Mouse (Mus musculus) kidney, adult 2 months (tissue): ENCODE measurements at regions not wholly inside any gene's neighbourhood (a gene's known extent, or its start where the extent isn't known, plus 50 kb on each side); places are given as distances from the start of the nearest gene placed in this dataset.

Experiments used
- DNase-seq: peaks from one replicate; pipeline ENCODE4 v3.0.0; 2021
- H3K27ac ChIP-seq: fragments of 200-500 bp; 2 replicates; pipeline ENCODE4 v1.5.1; 2012; ENCODE audit warnings: low read depth, low read length, control low read depth, inconsistent platforms; ENCODE audit not compliant: insufficient read depth
- H3K27me3 ChIP-seq: fragments of 200-500 bp; replicated peaks from 2 replicates; pipeline ENCODE4 v1.6.1; 2012; ENCODE audit warnings: mild to moderate bottlenecking, moderate library complexity, low read length, inconsistent platforms; ENCODE audit not compliant: control insufficient read depth, insufficient read depth
- H3K36me3 ChIP-seq: fragments of 200-500 bp; 2 replicates; pipeline ENCODE4 v1.6.1; 2012; ENCODE audit warnings: mild to moderate bottlenecking, moderate library complexity, low read length, inconsistent platforms; ENCODE audit not compliant: control insufficient read depth, insufficient read depth
- H3K4me1 ChIP-seq: fragments of 200-500 bp; 2 replicates; pipeline ENCODE4 v1.6.1; 2011; ENCODE audit warnings: low read length; ENCODE audit not compliant: control insufficient read depth, insufficient read depth
- H3K4me3 ChIP-seq: fragments of 200-500 bp; 2 replicates; pipeline ENCODE4 v1.5.1; 2011; ENCODE audit warnings: mild to moderate bottlenecking, low read depth, low read length, control low read depth; ENCODE audit not compliant: insufficient read depth
- CTCF ChIP-seq: fragments of 200-500 bp; conservative IDR thresholded peaks from 2 replicates; pipeline ENCODE4 v1.5.1; 2011; ENCODE audit warnings: low read depth, mild to moderate bottlenecking, control low read depth, low read length, moderate library complexity, mixed read lengths; ENCODE audit not compliant: insufficient read depth, insufficient read length
- POLR2A ChIP-seq: fragments of 200-500 bp; IDR thresholded peaks from one replicate; pipeline ENCODE4 v1.6.1; 2011; ENCODE audit warnings: low read depth, low read length, control low read depth
- WGBS: fragments of 180-500 bp; shearing (Covaris S2); methylation state at CpG from one replicate; pipeline ENCODE4 v1.1.7; 2018; 5-methylcytosine and 5-hydroxymethylcytosine counted together

DNA sequence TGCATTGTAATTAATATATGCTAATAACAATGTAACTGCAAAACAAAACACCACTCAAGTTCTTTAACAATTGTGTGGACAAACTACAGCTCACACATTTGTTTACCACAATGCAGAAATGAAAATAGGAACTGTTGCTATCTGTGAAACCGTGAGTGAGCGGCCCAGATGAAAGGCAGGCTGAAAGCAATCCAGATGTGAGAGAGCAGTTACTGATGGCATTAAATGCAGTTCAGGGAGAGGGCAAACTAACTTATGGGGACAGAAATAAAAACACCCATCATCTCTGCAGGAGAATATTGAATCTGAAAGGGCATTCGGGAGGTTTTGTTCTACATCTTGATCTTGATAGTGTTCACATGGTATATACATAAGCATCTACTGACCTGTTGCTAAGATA is 301.3 kb downstream of the Ttll7 start:
- H3K4me1 ChIP-seq = no peaks in the 10 kb centered on the region
- no peaks in the 10 kb centered on the region for H3K27me3 ChIP-seq
- H3K4me3 ChIP-seq = no peak overlapping the region
- DNase-seq = no peak
- TF ChIP-seq POLR2A (no peak), CTCF (no peak)
- WGBS = 78% methylated on average over 3 of the region's 3 CpGs
- no peaks in the 10 kb centered on the region for H3K36me3 ChIP-seq
- no peak overlapping the region for H3K27ac ChIP-seq

DNA sequence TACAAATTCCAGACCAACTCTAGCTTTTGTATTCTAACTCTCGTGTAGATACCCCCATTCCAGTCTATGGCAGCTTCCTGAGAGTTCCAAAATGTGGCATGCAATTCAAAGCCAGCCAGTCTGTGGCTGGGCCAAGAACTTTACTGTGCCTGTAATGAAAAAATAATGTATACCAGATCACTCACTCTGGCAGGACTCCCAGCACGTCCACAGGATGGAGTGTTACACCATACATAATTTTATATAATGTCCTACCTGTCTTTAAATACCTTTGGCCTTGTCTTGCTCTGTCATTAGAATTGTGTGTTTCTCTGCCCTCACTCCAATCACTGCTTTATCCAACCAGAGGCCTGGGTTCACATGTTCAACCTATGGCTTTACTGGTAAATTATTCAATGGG is 301.8 kb downstream of the Ttll7 start:
- Histone ChIP-seq H3K4me3 (no peak overlapping the region), H3K36me3 (no peaks in the 10 kb centered on the region), H3K4me1 (no peaks in the 10 kb centered on the region), H3K27me3 (no peaks in the 10 kb centered on the region), H3K27ac (no peak overlapping the region)
- WGBS = 71% methylated on average over 2 of the region's 2 CpGs
- no peak for TF ChIP-seq POLR2A
- TF ChIP-seq CTCF = no peak
- no peak for DNase-seq

DNA sequence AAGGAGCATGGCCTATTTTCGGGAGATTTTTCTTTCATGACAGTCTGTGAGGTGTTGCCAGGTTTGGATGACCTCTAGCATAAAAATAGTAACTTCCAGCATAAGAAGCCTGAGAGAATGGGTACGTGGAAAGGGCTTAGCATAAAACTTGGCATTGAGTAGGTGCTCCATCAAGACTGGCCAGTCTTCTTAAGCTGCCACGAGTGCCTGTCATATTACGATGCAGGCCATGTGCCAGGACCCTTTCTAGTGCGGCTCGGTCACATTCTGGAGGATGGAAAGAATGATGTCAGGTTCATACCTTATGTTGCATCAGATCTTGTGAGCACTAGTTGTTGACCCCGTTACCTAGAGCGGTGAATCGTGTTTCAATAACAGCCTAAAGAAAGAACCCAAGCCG is 311.0 kb downstream of the Ttll7 start:
- no peak for TF ChIP-seq POLR2A
- Histone ChIP-seq H3K27me3 (no peaks in the 10 kb centered on the region), H3K36me3 (no peaks in the 10 kb centered on the region), H3K27ac (no peak overlapping the region), H3K4me3 (no peak overlapping the region), H3K4me1 (no peaks in the 10 kb centered on the region)
- DNase-seq = no peak
- 85% methylated on average over 10 of the region's 10 CpGs for WGBS

DNA sequence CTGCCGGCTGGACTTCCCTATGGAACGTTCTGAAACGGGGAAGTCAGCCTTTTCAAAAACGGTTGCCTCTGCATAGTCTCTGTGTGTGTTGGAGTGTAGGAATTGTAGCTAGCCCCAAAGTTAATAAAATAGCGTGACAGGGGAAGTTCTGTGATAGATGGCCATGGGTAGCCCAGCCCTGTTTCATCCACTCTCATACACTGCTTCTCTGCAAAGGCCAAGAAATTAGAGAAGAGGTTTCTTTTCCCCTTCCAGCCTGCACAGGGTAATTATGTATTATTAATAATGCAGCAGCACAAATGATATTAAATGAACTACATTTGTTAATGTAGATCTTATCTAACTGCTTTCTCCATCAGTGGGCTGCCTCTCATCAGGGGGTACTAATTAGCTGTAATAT is 311.4 kb downstream of the Ttll7 start:
- no peaks in the 10 kb centered on the region for H3K4me1 ChIP-seq
- TF ChIP-seq POLR2A = no peak
- no peak for TF ChIP-seq CTCF
- 61% methylated on average over 5 of the region's 5 CpGs for WGBS

DNA sequence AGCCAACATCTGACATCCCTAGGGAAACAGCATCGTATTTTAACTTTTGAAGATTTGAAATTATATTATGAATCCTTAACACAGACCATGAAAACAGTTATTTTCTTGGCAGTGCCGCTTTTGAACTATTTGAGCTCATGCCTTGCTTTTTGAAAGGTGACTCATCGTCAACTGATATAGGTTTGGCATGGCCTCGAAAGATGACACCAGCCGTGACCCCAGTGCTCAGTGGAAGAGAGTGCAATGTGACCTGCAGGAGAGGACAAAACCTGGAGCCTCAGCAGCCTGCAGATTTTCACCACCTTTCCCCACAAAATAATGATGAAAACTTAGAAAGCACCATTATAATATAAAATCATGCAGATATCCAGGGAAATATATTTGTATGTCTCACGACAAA is 312.8 kb downstream of the Ttll7 start:
- no peak overlapping the region for H3K27ac ChIP-seq
- H3K36me3 ChIP-seq = no peaks in the 10 kb centered on the region
- H3K4me1 ChIP-seq = no peaks in the 10 kb centered on the region
- no peak for DNase-seq
- WGBS = 77% methylated on average over 6 of the region's 6 CpGs
- H3K27me3 ChIP-seq = no peaks in the 10 kb centered on the region
- H3K4me3 ChIP-seq = no peak overlapping the region
- TF ChIP-seq CTCF (no peak), POLR2A (no peak)

More for the DNA sequence above, 311.4 kb downstream of the Ttll7 start:
- no peak for DNase-seq
- Histone ChIP-seq H3K36me3 (no peaks in the 10 kb centered on the region), H3K27me3 (no peaks in the 10 kb centered on the region), H3K4me3 (no peak overlapping the region), H3K27ac (no peak overlapping the region)

DNA sequence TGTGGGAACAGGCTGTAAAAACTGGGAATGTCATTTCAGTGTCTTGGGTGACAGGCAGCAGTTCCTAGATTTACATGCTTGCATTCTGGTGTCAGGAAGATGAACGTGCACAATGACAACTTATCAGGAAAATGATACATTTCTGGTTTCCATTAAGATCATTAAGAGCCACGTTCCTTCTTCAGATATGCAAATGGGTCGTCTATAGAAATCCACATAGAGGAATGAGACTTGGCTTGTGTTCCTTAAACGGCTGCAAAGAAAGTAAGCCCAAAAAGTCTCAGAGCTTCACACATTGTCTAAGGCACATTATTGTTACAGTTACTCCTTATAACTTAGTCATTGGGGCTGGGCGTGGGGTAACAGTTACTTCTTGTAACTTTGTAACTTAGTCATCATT is 314.4 kb downstream of the Ttll7 start:
- Histone ChIP-seq H3K4me1 (no peaks in the 10 kb centered on the region), H3K36me3 (no peaks in the 10 kb centered on the region), H3K4me3 (no peak overlapping the region), H3K27me3 (no peaks in the 10 kb centered on the region), H3K27ac (no peak overlapping the region)
- no peak for TF ChIP-seq POLR2A
- TF ChIP-seq CTCF = no peak
- 72% methylated on average over 5 of the region's 5 CpGs for WGBS
- no peak for DNase-seq

DNA sequence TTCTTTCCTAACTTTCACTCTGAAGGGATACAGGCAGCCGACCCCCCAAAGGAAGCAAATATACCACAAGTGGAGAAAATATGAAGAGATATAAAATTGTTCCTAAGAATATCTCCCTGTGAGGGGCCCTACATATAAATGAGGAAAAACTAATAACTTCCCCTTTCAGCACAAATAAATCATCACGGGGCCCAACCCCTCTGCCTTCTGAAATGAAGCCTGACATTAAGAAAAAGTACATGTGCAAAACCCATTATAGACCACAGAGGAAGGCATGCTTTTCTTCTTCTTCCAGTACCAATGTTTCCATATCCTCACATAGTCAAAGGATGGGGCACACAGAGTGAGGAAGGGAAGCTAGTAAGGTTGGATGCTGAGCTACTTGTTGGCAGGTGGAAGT is 317.0 kb downstream of the Ttll7 start:
- no peak for TF ChIP-seq CTCF
- TF ChIP-seq POLR2A = no peak
- DNase-seq = no peak
- Histone ChIP-seq H3K27ac (no peak overlapping the region), H3K27me3 (no peaks in the 10 kb centered on the region), H3K4me3 (no peak overlapping the region), H3K36me3 (no peaks in the 10 kb centered on the region), H3K4me1 (no peaks in the 10 kb centered on the region)
- 66% methylated on average over 2 of the region's 2 CpGs for WGBS

DNA sequence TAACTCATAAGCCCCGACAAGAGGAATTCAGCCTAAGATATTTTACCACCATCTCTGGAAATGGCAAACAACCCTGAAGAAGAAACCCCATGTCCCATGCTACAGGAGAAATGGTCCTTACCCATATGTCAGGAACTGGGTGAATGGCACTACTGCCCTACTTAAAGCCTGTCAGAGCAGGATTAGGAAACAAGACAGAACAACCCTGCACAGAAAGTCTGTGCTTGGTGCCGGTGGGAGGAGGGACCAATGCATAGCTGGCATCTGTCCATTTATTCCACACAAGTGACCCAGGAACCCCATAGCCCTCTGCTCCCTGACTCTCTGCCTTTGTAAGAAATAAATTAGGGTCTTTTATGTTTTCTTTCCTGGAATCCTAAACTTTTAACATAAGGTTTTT is 317.9 kb downstream of the Ttll7 start:
- no peak for DNase-seq
- Histone ChIP-seq H3K36me3 (no peaks in the 10 kb centered on the region), H3K4me1 (no peaks in the 10 kb centered on the region), H3K4me3 (no peak overlapping the region), H3K27ac (no peak overlapping the region), H3K27me3 (no peaks in the 10 kb centered on the region)
- WGBS = 71% methylated on average over 2 of the region's 2 CpGs
- TF ChIP-seq POLR2A (no peak), CTCF (no peak)
